Mouse (Mus musculus) retina, adult 2 months (tissue): ENCODE data around the gene Neurl2.

Experiments
- DNase-seq: peaks from one replicate; pipeline ENCODE4 v3.0.0-alpha.2; 2012; ENCODE audit warnings: low read depth, low spot score

Gene Neurl2

GRCm38 (mm10) chr2:164786388-164786885, 46.8 kb downstream of the Neurl2 start:
- DNase-seq = no peak

GRCm38 (mm10) chr2:164785481-164786387, 47.5 kb downstream of the Neurl2 start, which contains the start of gene Snx21:
TSS of gene Snx21 (plus strand) at chr2:164785823.
- peak; percentile 85 for DNase-seq

- no peak for DNase-seq
These were observed 48.3 kb downstream of the Neurl2 start for GRCm38 (mm10) chr2:164784869-164785420.

- DNase-seq = no peak
These were observed 49.2 kb downstream of the Neurl2 start for GRCm38 (mm10) chr2:164783926-164784581.

- DNase-seq = no peak
These were observed 51.4 kb downstream of the Neurl2 start for GRCm38 (mm10) chr2:164781876-164782275.
